Mouse (Mus musculus): ENCODE data around the gene Eef1e1. TPM values are rescaled to one million over a fixed set of nuclear protein-coding genes. Genes with fewer than 3 reads are reported as not detected.

The Eef1e1 gene
- total RNA-seq, 1 experiment from 2014 or later: 31.8 TPM

DNA sequence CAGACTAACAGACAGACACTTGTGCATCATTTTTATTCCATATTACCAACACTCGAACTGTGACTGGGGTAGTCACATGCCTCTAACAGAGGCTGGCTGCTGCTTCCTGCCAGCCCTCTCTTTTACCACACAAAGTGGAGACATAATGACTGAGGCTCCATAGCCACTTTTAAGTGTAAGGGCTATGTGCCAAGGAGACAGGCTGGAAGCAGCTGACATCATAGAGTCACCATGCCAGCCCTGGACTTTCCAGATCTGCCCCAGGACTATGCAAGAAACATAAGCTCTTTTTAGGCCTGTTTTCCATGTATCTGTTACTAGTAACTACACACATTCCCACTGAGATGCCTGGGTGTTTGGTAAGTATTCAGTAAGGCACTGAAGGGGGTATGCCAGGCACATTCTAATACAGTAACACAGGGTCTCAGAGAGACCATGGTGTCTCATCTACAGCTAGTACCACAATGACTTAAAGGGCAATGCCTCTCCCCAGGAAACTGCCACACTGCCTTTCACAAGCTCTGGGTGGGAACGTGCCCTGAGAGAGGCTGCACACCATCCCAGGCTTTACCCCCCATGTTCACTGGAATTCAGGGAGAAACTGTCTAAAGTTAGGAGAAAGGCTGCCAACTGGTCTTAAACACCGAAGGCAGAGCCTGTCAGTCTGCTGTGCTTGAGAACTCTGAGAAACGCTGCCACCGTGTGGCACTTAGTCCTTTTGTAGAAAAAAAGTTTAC is 33.2 kb downstream of the Eef1e1 start:
- peak; percentile 71 for DNase-seq

DNA sequence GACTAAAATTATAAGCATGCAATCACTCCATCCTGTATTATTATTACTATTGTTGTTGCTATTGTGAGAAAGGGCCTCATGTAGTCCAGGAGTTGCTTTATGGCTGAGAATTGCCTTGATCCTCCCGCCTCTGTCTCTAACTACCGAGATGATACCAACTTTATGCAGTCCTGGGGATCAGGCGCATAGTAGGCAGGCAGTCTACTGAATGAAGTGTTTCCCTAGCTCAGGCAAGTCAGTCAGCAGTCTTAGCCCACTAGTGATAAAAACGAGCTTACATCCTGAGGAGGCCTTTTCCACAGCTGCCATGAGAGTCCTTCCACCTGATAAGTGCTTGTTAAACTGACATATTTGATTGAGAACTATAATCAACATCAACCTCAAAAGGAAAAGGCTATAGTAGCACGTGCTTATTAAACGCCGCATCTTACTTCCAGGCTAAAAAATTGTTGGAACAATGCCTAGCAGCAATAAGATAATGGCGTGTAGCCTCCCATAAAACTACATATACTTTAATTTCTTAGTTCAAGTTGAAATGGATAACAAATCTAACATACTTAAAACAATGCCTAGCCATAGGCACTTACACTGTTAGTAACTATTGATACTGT is 34.5 kb downstream of the Eef1e1 start:
- DNase-seq: no peak

DNA sequence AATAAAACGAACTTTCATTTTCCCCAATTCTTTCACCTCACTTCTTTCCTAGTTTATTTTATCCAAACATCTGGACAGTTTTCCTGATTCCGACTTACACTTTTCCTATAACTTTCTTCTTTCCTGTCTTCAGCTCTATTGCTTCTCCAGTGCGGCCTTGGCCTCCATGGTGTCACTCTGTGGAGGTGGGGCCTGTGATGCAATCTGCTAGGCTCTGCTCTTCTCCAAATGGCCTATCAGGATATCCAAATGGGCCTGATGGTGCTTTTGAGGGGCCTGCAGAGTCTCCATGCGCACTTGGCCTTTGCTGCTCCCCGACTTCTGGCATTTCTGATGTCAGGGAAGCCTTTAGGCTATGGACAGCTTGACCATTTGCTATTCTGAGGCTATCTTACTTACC is 35.6 kb downstream of the Eef1e1 start:
- peak; percentile 43 for DNase-seq

DNA sequence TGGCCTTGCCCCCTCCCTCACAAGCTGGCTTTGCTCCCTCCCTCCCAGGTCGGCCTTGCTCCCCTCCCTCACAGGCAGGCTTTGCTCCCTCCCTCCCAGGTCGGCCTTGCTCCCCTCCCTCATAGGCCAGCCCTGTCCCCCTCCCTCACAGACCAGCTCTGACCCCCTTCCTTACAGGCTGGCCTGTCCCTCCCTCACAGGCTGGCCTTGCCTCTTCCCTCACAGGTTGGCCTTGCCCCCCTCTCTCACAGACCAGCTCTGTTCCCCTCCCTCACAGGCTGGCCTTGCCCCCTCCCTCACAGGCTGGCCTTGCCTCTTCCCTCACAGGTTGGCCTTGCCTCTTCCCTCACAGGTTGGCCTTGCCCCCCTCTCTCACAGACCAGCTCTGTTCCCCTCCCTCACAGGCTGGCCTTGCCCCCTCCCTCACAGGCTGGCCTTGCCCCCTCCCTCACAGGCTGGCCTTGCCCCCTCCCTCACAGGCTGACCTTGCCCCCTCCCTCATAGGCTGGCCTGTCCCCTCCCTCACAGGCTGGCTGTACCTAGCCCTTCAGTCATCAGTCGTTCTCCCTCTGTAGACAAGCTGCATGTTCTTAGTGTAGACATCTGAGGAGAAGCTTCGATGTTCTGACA is 40.7 kb downstream of the Eef1e1 start:
- peak; percentile 73 for DNase-seq

DNA sequence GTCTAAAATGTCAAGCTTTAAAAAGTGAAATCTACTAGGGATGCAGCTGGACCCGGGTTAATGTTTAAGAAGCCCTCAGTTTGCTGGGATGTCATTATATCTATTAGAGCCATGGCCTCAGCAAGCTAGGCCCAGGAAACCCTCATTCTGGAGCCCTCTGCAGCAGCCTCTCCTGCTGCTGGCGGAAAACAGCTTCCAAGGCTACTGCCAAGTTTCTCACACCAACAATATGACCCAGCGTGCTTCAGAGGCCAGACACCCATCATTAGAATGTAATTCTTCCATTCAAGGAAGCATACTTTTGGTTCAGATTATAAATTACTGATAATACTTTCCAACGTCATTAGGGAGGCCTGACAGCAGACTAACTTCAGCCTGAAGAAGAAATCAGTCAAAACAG is 42.0 kb downstream of the Eef1e1 start:
- DNase-seq: no peak

DNA sequence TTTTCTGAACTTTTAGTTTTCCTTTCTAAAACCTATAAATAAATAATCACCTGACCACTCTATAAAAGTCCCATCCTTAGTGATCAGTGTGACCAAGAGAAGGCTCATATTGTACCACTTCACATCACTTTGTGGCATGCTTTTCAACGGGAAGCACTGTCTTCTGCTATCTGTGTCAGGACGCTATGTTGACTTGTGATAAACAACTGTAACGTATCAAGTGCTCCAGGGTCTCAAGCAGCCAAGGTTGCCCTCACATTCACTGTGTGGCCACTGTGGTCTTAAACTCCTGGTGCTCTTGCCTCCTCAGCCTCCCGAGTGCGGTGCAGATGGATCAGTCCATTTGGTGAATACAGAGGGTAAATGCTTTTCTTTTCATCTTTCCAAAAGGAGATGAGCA is 43.2 kb downstream of the Eef1e1 start:
- DNase-seq: no peak

DNA sequence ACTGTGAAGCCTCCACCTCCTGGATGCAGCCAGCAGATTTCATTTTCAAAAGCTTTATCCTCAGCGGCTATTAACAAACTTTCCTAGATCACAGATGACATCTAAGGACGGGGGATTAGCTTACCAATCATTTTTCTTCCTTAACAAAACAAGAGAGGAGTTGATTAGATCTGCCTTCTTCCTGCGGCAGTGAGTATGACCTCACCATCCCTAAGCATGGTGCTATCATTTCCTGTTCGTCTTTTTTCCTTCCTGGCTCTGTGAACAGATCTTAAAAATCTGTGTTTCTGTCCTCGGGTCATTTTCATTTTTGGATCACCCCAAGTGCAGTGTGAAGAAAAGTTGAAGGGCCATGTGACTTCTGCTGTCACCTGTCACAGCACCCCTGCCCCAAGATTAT is 44.6 kb downstream of the Eef1e1 start:
- no peak for DNase-seq

DNA sequence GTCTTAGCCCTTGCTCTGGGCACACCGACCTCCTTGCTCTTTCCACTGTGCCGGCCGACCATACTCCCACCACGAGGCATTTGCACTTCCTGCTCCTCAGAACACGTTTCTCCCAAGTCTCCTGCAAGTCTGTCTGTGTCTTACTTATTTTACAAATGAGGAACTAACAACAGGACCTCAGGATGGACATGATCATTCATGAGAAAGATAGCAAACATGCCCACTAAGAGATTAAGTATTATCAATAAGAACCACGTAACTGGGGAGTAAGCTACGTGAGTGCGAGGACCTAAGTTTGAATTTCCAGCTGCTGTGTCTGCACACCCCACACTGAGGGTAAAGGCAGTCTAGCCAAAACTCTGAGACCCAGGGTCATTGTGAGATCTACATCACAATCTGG is 45.3 kb downstream of the Eef1e1 start:
- no peak for DNase-seq

DNA sequence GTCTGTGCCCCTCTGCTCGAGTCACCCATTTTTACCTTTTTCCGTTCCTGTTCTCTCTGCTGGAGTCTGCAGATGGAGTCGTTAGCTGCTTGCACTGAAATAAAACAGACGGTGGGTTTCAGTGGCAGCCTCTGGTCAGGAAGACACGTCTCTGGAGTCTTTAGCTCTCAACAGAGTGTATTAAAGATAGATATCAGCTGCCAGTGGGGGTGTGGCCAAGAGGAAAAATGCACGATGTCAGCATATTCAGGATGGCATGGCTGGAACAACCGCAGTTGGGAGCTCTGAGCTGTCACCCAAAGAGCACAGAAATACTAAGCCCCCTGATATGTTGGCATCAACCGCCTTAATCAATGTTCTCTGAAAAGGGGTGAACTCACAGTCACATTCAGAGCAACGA is 46.2 kb downstream of the Eef1e1 start:
- DNase-seq: no peak

DNA sequence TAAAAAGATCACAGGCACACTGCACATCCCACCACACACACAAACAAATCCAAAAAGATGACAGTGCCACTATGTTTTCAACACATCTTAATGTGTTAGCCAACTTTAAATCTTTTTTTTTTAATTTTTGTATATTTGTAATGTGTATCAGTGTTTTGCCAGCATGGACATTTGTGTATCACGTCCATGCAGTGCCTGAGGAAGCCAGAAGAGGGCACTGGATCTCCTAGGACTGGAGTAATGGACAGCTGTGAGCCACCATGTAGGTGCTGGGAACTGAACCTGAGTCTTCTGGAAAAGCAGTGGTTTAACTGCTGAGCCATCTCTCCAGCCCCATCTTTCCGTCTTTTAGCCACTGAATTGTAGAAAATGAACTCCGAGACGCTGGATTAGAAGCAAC is 46.7 kb downstream of the Eef1e1 start:
- DNase-seq: no peak

DNA sequence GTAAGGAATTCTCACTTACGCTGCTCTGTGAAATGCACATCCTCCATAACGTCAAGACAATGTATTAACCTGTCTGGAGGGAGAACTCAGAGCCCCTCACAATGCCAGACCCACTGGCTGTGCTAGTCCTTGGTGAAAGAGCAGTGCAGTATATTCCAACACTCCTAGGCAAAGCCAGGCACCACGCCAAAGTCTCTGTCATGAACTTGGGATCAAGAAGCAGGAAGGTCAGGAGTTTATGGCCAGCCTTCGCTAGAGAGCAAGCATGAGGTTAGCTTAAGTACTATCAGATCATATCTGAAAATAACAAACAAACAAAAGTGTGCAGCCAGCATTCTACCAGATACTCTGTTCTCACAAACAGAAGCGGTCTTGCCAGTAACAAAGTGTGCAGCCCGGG is 48.5 kb downstream of the Eef1e1 start:
- peak; percentile 84 for DNase-seq

DNA sequence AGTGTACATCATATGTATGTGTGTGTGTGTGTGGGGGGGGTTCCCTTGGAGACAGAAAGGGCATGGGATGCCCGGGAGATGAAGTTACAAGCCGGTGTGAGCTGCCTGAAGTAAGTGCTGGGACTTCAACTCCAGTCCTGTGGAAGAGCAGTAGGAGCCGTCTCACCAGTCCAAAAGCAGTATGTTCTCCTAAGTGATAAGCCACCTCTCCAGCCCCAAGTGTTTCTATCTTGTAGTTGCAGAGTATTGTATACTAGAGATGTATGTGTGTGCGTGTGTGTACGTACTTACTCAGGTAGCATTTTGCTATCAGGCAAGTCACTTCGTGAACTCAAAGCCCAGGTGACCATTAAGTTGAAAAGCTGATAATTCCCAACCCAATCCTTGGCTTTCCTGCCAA is 51.7 kb downstream of the Eef1e1 start:
- DNase-seq: no peak

DNA sequence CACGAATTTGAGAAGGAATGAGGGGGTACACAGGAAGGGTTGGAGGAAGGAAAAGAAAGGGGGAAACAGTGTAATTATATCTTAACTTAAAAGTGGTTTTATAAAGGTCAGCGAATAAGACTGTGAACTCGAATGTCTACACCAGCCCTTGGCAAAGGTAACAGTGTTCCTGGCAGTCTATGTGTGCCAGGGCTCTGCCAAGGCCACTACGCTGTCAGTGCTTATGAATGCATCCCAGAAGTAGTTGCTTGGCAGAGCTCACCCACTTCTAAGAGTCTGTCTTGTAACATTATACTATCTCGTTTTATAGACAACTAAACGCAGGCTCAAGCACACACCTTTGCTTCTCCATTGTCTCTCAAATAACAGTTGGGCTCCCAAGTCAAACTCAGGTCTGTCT is 53.5 kb downstream of the Eef1e1 start:
- peak; percentile 70 for DNase-seq

DNA sequence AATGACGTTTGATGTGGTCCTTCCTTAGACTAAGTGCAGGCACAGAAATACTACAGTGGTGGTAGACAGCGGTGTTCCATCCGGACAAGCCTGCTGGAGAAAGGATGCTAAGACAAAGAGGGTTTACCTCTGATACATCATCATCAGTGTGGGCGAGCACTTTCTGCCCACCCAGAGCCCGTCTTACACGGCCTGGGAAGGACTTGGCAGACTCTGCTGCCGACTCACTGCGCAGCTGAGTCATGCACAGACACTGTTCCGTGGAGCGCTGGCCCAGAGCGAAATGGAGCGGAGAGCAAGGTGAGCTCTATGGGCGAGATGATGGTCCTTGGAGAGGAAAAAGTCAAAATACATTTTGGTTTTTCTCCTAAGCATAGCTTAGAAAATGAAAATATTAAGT is 55.9 kb downstream of the Eef1e1 start:
- peak; percentile 75 for DNase-seq

DNA sequence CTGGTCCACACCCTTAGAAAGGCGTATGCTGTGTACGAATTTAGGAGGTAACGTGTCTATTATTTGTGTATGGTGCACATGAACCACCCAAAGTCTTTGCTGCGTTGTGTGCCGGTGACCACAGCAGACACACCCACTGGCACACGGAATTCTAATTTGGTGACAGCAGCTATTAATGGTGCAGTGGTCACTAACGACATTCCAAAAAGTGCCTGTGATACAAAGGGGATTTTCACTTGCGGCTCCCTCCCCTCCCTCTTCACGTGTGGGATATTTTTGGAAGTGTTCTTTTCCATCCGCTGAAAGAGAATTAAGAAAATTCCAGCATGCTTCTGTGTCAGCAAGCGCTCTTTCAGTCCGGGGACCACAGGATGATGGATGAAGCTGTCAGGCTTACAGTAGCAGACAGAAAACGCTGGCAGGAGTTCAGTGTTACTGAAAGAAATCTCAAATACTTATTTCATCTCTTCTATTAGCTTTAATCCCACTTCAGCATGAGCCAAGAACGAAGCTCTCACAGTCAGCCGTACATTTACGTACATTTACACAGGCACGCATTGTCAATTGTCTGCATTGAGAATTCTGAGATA is 56.5 kb downstream of the Eef1e1 start:
- no peak for DNase-seq

DNA sequence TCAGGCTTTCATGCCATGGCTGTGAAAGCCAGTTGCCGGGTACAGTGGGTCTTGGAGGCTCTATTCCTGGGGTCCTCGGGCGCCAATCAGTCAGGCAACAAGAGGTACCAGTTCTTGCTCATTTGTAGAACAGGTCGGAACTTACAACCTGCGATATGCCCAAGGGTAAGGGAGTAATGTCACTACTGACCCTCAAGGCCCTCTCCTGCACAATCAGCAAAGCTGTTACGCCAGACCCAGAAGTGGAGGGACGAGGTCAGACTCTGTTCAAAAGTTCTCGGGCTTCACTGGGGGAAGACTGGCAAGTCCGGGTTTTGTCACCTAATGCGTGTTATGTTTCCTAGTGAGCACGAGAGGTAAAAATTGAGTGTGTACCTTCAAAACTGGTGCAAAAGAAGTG is 58.0 kb downstream of the Eef1e1 start:
- peak; percentile 48 for DNase-seq

DNA sequence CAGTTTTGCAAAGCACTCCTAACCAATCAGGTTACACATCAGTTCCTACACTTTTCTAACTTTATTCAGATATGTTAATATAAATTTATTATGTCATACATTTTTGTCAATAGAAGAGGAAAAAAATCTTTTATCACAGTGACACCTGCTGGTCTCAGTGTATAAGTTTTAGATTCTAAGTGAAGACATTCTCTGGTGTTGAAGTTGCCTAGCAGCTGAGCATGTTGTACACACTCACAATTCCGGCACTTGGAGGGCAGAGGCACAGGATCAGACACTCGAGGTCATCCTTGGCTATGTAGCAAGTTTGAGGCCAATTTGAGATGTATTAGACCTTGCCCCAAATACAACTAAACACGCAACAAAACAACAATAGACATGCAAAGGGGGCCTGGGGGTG is 61.8 kb downstream of the Eef1e1 start:
- no peak for DNase-seq

DNA sequence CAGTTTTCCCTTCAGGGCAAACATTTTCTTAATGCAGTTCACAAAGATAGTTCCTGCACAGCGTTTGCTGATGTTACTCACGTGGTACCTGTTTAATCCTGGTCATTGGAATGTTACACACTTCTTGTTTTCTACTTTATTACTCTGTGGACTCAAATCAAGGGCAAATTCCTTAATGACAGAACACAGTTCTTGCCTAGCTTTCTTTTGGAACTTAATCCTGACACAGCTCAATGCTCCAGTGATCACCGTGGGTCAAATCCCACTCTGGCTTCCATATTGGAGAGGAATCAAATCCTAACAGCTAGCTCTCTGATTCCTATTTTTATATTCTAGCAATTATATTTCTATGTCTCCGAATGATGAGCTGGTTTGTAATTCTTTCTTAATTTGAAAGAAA is 62.4 kb downstream of the Eef1e1 start:
- DNase-seq: no peak

Other genes starting within 250 kb of the Eef1e1 start
- gene Txndc5, start 130.2 kb downstream of the Eef1e1 start, total RNA-seq (2021): 124 and 125 TPM in 2 replicates
- 13.8 and 17.9 TPM in 2 replicates for gene Bloc1s5, start 23.9 kb downstream of the Eef1e1 start, total RNA-seq (2021)